Mouse (Mus musculus): ENCODE measurements at regions not wholly inside any gene's neighbourhood (a gene's known extent, or its start where the extent isn't known, plus 50 kb on each side); places are given as distances from the start of the nearest gene placed in this dataset.

GRCm38 (mm10) chr6:12814972-12815770 is 66.0 kb upstream of the Thsd7a start:
- no peak for TF ChIP-seq ZC3H11A (IDR thresholded peaks at IDR 0.05; ENCODE audit: borderline replicate concordance, low read depth, low read length)
- no peak for TF ChIP-seq ZNF384 (IDR thresholded peaks at IDR 0.05; ENCODE audit: low read depth, low read length)
